Mouse (Mus musculus) right cerebral cortex, postnatal 14 days (tissue): ENCODE results near the gene Csf2ra.
"Not testable (repeated sequence)": the region's sequence is repeated elsewhere in the genome, so short reads cannot be mapped to it uniquely, and the experiment has no call there.

Experiments used
- DNase-seq: peaks from one replicate; pipeline ENCODE4 v3.0.0; 2022

The Csf2ra gene

DNA sequence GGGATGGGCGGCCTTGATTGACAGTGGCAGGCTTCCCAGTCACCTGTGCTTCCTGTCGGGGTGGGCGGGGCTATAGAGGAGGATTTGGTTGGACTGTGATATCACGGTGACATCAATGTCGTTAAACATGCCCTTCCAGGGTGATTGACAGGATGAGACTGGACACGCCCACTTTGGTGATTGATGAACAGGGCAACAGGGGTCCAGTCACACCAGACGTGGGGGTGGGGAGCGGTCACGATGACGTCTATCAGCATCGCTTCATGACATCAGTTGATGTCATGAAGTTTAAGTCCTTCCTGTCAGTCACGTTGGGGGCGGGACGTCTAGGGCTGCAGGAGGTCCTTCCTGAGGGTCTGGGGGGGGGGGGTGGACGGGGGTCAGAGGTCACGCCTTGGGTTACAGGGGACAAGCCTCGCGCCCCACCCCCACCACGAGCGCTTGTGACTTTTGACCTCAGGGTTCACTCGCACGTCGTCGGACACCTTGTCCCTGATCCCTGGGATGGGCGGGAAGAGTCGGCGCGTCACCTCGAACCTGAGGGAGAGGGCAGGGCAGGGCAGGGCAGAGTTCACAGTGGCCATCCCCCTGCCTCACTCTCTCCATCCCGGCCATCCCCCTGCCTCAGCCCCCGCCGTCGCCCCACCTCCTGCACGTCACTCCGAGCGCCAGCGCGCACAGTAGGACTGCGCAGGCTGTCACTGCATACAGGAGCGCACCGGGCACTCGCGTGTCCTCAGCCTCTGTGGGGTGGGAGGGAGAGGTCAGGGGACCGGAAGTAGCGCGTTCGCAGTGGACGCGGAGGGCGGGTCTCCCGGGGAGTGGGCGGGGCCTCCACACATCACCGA, 3.3 kb downstream of the Csf2ra start:
- peak; percentile 40 for DNase-seq

DNA sequence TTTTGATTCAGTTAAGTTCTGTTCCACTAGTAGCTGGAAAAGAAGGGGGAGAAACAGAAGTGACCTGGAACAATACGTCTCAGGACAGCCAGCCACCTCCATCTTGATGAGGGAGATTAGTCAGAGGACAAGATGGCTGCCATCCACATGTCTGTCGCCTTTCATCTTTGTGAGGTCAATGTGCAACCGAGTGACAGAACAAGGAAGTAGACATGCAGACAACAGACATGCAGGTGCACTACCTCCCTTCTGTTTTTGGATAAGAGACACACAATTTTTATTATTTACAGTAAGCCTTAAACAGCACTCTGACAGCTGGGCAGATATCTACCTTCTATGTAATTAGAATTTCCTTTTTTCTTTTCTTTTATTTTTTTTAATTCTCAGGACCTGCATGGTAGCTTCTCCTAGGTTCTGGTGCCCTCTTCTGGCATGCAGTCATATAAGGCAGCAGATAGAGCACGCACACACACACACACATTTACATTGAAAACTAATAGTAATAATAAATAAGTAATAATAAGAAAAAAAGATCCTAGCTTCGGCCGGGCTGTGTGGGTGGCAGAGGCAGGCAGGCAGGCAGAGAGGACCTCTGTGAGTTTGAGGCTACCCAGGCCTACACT, 4.4 kb downstream of the Csf2ra start:
- no peak for DNase-seq

DNA sequence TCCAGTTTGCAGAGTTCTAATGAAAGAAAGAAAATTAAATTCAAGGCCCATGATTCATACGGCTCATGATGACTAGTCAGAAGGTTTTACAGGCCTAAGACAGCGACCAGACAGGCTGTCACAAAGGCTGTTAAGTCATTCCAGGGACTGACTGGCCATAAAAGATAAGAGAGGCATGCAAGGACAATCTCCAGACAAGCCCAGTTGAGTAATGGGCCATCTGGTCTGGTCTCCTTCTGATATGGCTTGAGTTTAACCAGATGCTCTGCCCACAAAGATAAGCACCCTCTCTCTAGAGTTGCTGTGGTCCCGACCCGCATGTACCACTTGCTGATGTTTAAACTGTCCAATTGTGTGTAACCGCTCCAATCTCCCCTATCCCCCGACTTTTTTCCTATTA, 20.7 kb downstream of the Csf2ra start:
- DNase-seq: not testable (repeated sequence)

DNA sequence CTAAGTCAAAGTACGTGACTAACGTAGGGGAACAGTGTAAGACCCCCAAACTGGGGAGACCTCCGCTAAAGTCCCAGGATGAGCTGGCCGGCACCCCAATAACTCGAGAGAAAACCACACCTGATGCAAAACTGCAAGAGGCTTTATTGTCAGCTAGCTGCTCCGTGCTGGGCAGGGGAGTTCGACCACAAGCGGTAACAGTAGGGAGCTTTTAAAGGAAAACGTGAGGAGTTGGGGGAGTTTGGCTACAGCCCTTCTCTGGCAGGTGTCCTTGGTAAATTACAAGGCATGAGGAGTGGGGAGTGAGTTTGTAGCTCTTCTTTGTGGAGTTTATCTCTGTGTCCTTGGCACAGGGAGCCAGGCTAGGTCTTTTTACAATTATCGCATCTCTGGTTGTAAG, 28.4 kb downstream of the Csf2ra start:
- DNase-seq: no peak

DNA sequence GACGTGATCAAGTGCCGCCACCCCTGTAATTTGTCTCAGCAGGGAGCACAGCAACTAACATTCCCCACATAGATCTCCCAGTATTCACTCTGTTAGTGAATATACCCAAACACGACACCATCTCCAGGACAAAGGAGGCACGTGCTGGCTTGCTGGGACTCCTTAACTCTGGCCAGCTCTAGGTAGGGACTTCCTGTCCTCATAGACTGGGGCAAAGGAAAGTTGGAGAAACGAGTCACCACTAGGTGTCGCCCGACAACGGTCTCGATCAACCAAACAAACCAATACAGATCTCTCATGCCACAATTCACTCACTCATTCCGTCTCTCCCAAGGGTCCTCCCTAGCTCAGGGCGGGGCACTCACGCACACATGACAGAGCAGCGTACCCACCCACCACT, 28.9 kb downstream of the Csf2ra start:
- peak; percentile 88 for DNase-seq

DNA sequence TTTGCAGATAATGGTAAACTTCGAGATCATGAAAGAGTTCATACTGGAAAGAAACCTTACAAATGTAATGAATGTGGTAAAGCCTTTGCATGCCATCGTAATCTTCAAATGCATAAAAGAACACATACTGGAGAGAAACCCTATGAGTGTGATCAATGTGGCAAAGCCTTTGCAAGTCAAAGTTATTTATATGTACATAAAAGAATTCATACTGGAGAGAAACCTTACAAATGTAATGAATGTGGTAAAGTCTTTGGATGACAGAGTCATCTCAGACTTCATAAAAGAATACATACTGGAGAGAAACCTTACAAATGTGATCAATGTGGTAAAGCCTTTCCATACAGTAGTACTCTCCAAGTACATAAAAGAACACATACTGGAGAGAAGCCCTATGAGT, 44.6 kb downstream of the Csf2ra start, which contains the start of gene Gm6020:
Gm6020 (plus strand) TSS at position 301 of the 400 bp plus-strand sequence.
- not testable (repeated sequence) for DNase-seq

DNA sequence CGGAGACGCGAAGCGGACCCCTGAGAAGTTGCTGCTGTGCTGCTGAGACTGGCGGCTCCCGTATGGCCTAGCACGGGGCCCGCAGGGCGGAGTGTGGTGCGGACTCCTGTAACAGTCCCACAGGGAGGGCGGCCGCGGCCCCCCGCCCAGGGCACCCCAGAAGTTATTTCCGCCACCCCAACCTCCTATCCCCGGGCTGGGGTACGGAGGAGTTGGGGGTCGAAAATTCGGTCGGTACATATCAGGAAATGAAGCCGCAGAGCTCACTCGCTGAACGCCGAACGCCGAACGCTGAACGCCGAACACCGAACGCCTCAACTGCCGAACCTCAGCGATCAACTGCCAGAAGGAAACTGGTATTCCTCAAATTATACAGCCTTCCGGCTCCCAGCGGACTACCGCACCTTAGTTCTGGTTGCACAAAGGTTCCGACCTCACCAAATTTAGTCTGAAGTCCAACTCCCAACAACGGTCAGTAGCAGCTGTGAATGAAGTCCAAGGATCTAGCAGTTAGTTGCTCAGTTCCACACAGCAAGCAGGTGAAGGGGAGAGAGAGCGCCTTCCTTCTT, 52.4 kb downstream of the Csf2ra start, which contains the start of gene Gm7102:
Gm7102 (minus strand) TSS at position 554 of the 569 bp plus-strand sequence.
- DNase-seq: no peak
